Mouse (Mus musculus): ENCODE results near the gene Zswim8.

DNA sequence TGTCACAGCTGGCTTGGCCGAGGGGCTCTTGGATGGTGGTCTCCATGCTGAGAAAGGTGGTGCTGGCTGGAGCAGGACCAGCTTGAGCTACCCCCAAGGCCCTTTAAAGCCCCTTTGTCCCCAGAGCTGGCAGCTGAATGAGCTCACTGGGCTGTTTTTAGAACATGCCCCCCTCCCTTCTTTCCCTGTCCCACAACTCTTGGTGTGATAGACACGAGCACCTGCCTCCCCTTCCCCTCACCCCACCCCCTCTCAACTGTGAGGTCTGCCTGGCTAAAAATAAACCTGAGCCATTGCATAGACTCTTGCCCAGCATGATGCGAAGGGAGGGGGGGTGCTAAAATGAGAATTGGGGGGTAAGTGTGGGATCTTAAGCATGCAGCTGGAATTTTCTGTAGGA is 42.9 kb upstream of the Zswim8 start:
- TF ChIP-seq POLR2A (IDR thresholded peaks at IDR 0.05; ENCODE audit: low read depth, low read length) (no peak), CTCF (conservative IDR thresholded peaks at IDR 0.05; ENCODE audit: insufficient read depth, insufficient read length, low read depth, low read length) (no peak)
